Mouse (Mus musculus) urinary bladder, postnatal 10 days (tissue): ENCODE data around the gene Cacna1c.

Experiments used
- DNase-seq: peaks from one replicate; pipeline ENCODE4 v3.0.0; 2022; ENCODE audit warnings: low spot score

Gene Cacna1c

DNA sequence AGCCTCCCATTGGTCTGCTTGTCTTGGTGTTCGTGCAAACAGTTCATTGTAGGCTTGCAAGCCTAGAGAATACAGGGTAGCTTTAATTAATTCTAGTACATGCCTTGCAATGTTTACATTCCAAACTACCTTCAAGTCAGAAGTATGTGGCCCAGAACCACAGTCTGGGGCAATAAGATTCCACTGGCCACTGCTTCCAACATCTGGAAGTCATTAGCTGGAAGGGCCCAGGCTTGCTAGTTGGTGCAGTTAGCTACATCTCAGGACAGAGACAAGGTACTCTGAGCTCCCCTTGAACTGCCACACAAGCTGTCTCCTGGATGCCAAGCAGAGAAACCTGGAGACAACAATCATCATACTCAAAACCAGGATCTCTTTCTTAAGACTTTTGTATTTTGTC lies 288.5 kb downstream of the Cacna1c start:
- no peak for DNase-seq

DNA sequence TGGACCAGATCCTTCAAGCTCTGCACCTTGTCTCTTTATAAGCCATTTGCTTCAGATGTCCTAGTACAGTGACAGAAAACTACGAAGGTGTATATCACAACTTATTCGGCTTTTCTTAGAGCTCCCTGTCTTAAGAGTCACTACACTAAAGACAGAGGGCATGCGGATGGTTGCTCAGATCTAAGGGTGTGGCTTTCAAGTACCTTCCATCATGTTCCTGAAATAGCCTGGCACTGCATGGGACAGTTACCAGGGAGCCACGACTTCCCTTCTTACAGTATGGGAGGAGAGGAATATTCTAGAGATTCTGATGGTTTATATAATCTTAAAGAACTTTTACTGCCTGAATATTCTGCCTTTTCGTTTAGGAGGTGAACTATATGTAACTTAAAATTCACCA lies 289.3 kb downstream of the Cacna1c start:
- DNase-seq, result no peak

DNA sequence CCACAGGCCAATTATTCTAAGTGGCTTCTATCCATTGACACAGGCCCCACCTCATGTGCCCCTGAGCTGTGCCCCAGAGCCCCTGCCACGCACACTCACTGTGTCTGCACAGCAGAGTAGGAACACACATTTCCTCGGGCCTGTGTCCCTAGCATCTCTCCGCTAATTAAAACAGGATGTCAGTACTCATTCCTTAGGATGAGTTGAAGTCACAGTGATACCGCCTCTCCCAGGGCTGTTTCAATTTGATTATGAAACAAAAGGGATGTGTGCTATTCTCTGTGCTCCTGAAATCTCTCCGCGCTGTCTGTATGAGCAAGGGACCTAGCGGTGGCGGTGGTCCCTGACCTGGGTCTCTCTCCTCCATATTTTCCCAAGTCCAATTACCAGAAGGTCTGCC lies 296.5 kb downstream of the Cacna1c start:
- DNase-seq, result no peak

DNA sequence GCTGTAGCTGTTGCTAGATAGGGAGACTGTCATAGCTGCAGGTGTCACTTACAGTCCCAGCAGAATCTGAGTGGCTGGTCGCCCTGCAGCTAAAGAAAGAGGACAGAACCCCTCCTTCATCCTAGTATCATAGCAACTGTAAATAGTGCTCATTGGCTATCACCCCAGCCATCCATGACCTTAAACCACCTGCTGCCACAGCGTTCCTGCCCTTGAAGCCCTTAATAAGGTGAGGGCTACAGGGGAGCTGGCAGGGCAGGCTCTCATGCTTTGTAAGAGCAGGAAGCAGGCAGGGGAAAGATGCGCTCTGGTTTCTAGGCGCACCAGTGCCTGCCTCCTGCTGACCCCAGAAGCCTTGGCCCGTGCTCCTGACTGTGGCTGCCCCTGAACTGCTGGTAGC lies 299.1 kb downstream of the Cacna1c start:
- no peak for DNase-seq

DNA sequence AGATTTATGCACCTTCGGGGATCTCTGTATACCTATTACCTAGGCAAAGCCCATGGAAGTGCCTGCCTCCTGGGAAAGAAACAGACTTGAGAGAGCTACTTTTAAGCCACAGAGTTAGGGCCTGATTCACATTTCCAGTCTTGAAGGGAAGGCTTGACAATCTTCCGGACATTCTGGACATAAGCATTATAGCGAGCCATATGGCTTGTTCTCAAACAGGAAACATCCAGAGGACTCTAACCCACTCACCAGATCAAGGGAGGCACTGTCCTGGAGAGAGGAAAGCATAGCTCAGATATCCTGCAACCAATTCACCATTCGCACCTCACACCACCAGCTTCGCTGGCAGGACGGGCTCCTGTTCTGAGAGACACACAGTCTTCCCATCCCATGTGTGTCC lies 302.2 kb downstream of the Cacna1c start:
- DNase-seq, result no peak

DNA sequence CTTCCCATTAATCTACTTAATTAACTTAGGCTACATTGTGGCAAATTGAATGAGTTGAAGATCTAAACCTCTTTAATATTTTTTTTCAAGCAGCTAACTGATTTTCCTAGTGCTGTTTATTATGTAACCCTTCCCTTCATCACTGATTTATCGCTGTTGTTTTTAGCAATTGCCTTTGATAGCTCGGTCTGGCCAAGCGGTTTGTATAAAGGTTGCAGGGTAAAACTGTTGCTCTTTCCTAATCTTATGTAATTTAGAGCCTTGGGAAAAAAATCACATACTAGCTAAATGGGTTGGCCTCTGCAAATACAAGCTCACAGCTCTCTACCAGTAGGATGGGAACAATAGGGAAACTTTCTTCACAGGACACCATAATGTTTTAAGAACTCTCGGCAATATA lies 306.8 kb downstream of the Cacna1c start:
- no peak for DNase-seq

DNA sequence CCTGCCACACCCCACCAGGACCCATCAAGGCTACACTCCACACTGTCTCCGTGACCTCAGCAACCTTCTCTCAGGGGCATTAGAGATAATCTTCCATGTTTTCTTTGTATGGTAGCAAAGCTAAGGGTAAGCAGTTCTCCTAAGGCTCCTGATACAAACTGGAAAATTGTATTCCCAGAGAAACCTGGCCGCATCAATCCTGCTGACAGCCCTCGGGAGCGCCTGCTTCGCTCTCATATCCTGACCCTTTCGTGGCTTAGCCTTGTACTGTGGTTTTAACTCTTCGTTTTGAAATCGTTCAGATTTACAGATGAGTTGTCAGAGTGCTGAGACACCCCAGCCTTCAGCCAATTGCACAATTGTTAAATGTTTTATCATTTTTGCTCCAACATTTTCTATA lies 309.2 kb downstream of the Cacna1c start:
- DNase-seq, result no peak

DNA sequence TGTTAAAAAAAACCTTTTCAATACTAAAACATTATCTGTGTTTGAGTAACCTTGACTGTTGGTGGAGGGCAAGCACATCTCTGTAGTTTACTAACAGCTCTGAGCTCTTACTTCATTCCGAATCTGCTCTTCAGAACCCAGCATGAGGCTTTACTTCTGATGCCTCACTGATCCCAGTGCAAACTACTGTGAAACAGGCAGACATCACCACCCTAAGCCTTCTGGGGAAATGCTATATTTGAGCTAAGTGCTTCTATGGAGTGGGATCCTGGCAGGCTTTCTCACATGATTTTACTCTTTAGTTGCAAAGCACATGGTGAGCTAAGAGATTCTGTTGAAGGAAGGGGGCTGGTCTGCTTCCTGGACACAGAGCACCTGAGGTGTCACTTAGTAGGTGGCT lies 311.3 kb downstream of the Cacna1c start:
- DNase-seq, result no peak

DNA sequence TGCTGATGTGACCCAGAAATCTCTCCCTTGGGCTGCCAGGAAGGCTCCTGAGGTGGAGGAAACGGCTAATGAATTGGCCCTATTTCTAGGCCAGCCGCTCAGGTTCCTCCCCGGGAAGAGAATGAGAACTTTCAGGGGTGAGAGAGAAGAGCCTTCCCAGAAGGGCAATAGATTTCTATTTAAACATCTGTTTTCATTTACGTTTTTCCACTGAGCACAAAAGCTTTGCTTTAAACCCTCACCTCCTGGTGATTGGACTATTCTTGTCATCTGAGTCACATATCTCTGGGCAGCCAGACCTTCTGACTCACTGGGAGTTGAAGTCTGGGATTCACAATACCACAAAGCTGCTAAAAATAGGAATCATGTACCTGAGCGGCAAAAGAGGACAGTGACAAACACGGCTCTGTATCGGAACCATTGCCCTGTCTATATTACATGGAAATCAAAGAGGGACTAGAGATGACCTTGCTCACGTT lies 312.1 kb downstream of the Cacna1c start:
- DNase-seq, result no peak

DNA sequence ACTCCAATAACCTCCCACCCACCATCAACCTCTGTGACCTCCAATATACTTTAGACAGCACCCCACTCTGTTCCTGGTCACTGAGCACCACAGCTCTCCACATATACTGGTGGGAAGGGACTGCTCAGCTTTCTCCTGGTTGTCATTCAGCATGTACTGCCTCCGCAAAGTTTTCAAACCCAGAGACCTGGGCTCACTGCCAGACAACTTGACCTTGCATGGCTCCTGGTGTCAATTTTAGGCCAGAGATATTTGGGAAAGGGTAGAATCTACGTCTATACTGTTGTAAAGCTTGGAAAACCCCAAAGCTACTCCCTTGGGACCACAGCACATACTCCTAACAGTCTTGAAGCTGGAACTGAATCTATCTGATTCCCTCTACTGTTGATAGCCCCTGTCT lies 320.0 kb downstream of the Cacna1c start:
- no peak for DNase-seq

DNA sequence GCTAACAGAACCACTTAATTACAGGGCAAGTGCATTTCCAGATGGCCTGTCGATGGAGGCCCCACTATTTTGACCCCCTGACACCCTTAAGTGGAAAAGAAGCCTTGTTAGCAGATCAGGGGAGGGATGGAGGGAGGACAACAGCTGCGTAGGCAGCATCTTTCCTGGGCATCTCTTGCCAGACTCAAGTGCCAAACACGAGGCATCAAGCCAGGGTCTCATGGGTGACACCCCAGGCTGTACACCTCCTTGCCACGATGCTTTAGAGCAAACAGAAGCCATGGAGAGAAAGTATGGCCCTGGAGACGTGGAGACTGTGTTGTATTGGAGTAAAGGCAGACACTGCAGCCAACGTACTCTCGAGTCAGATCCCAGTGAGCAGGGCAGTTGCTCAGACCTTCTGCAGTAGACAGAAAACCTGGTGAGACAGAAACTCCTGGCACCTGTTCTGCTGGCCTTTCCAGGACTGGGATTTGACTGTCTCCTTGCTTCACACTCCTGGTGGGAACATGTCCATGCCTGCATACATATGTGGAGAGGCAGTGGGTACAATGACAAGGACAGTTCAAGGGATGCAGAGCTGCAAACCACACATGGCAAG lies 325.9 kb downstream of the Cacna1c start:
- DNase-seq, result no peak

DNA sequence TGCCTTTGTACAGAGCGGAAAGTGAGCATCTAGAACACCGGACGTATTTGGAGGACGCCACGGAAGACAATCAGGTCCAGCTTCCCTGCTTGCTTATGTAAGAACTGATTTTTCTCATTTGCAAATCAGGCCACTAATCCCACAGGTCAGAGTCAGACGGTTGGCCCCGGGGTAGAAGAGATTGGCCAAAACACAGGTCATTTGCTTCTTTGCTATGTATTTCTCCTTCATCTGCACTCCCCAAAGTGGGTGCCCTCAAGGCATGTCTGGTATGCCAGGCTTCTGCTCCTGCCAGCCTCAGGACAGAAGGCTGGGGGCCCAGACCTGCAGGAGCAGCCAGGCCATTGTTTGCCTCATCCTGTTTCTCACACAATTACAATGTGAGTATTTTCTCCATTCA lies 328.8 kb downstream of the Cacna1c start:
- no peak for DNase-seq

DNA sequence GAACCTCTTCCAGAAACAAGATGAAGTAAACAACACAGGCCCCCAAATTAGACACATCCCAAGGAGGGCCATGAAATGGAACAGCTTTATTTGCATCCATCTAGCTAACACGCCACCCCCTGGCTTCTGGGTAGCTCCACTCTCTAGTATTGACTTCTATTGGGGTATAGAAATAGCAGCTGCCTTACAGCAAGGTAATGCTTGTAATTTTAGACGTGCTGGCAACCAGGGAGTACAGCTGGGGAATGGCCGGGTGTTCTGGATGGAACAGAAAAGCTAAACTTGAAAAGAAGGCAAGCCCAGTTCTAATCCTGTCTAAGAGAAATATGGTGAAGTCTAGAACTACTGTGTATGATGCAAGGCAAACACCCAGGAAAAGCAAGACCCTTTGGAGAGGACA lies 329.3 kb downstream of the Cacna1c start:
- DNase-seq, result no peak

DNA sequence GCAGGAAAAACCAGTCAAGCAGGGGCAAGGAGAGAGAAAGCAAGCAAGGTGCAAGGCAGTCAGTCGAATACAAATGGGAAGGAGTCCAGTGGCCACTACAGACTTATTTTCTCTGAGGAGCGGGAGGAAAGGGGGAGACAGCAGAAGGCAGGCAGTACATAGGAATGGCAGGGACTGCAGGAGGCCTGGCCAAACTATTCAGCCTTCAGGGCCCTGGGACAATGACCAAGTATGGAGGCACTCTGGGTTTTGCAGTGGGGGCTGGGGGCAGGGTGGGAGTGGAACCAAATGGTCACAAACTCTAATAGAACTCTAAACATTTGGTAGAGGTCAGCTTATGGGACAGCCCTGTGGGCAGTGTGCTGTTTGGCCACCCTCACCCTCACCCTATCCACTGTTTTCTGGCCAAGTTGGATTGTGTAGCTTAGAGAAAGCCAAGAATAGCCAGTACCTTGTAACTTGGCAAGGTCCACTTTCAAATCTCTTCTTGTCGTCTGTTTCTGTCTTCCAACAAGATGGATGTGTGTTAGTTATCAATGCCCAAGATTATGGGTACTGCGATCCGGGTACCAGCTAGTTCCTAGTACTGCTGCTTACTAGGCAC lies 330.3 kb downstream of the Cacna1c start:
- DNase-seq, result no peak

DNA sequence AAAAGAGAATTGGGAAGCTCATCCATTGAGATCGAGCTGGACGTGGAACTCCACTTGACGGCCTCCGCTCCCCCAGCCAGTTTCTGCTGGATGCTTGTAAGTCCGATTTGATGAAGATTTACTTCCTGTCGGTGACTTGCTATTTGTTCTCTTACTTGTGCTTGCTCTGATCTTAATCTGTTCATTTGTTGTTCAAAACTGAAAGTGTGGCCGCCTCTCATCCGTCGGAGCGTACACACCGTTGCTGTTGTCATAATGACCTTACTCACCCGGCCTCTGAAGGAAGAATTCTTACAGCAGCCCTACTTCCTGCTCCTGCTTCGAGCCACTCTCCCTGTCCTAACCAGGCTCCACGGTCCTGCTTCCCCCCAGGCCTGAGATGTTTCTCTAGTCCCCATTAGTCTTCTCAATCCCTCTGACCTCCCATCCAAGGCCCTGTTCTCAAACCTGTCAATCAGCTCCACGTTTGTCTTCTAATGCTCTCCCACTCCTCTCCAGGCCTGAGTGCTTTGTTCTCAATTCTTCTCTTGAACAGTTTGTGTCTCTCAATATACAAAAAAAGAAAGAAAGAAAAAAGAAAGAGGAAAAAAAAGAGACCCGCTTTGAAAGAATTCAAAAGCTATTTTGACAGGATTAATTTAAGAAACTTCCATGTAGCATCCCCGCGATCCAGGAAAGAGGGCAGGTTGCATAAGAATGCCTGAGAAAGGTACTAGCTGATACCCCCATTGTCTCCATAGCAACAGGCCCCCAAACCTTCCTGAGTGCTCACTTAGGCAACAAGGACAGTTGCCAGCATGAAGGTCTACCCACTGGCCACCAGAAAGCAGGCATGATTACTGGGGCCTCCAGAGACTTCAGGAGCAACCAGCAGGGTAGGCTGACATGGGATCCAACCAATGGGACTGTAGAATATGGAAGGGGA lies 331.3 kb downstream of the Cacna1c start:
- DNase-seq, result no peak

DNA sequence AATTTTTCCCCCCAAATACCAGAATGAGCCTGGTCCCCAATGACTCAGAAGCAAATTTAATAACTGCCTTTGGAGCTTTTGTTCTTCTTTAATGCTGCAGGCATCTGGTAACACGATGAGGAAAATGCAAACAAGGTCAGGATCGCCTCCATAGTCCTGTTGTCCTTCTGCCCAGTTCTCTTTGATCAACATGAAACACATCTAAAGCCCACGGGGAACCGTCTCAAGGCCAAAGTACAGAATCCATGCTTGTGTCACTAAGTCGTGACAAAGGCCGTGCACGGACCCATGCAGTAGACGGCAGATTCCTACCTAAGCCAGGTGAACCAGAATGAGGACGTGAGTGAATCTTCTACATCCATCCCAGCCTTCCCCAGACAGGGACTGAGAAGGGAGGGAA lies 333.5 kb downstream of the Cacna1c start:
- DNase-seq, result no peak

DNA sequence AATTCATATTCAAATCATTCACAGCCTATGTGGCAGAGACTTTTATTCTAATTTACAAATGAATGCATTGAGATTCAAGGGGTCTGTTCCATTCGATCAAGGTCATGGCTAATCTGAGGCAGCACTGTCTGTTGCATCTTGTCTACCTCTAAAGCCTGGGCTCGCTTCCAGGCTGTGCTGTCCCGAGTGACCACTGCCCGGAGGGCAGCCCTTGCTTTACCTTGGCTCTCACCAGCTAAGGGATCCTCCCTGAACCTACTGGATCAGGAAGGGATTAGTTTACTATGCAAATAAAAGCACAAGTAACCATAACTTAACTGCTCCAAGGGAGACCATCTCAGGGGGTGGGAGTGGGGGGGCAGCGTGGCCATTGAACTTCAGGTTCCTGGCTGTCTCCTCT lies 334.1 kb downstream of the Cacna1c start:
- DNase-seq, result no peak

DNA sequence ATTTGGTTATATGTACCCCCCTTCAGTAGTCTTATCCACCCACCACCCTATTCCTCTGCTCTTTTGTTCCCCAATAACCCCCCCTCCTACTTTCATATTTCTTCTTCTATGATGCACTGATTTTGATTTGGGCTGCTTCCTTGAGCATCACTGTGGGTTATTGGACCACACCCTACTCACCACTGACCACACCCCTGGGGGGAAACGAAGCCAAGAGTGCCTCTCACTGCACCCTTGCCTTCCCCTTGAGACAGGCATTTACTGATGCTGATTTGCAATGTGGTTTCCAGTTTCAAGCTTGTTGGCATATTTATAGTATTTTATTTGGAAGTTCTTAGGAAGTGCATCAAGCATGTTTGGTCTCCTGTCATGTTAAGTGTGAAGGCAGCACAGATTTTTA lies 337.8 kb downstream of the Cacna1c start:
- no peak for DNase-seq

DNA sequence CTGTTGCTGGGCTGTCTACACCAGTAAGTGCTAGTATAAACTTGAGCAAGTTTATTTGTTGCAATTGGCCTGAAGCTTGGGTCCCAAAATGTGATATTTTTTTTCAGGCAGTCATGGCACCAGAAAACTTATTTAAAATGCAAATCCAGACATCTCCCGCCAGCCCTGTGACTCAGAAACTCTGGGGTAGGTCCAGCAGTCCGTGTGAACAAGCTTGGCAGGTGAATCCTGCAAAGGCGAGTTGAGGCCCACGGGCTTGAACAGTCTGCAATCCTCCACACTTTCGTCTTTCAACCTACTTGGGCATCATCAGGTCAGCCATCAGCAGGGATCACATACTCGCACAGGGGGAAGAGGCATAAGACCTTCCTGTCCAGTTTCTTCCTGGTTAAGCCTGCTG lies 344.1 kb downstream of the Cacna1c start:
- no peak for DNase-seq

DNA sequence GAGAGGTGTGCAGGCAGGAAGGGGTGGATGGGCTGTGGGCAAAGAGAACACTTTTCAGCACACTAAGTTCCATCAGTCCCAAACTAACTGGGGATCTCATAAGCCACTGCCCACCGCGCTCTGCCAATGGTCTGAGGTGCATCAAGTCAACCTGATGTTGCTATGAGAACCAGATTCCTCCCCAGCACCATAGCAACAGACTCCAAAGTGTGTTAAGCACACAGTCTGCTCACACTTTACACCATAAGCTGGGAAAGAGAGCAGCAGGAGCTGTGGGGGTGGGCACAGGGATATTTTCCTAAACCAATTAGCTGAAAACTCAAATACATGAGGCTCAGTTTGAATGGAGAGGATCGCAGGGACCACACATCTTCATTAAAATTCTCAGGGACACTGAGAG lies 345.1 kb downstream of the Cacna1c start:
- DNase-seq, result no peak

DNA sequence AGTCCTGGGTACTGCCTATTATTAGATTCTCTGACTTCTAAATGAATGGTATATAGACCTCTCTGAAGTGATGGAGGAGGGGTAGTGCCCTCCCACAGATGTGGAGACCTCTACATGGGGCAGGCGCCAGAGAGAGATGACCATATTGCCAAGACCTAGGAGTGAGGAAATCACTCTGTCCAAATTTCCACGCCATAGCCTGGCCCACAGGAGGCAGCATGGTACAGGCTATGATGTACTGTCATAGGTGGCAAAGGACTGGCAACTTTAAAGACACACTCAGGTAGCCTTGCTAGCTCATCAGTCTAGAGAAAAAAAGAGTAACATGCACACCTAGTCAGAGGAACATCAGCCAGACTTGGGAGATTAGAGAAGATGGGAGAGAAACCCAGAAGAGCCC lies 347.6 kb downstream of the Cacna1c start:
- DNase-seq, result no peak

DNA sequence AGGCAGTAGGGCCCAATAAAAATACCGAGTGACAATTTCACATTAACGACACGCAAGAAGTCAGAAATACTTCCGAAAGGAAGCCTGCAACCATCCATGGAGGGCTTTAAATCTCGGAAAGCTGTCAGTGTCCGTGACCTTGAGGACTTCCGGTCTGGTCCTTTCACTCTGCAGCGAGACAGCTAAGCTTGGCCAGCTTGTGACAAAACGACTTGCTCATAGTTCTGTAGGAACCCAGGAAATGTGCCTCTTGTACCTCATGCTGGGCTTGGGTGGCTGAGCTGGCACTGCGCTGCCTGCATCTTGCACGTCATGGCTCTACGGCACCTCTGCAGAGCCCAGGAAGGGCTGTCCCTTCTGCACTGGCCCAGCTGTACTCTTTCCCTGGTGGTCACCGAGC lies 348.5 kb downstream of the Cacna1c start:
- DNase-seq, result no peak

DNA sequence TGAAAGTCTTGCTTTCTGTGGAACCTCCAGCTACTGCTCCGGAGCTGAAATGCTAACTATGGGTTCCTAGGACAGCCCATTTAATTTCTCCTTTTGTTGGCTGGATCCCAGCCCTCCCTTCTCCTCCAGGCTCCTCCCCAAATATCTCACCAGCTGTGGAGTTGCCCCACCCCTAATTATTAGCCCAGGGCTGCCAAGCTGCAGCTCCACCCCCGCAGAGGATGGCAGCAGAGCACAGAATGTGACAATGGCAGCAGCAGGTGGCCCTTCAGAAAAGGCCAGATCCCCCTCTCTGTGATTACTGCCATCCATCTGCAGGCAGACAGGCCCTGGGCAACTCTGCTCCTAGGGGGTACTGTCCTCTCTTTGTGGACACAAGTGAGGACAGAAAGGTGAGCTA lies 350.4 kb downstream of the Cacna1c start:
- no peak for DNase-seq
